Mouse (Mus musculus) ovary, postnatal 14 days (tissue): ENCODE measurements around the gene Eif4e2.

Source experiments
- DNase-seq: peaks from one replicate; pipeline ENCODE4 v3.0.0; 2022; ENCODE audit warnings: low spot score

The Eif4e2 gene

DNA sequence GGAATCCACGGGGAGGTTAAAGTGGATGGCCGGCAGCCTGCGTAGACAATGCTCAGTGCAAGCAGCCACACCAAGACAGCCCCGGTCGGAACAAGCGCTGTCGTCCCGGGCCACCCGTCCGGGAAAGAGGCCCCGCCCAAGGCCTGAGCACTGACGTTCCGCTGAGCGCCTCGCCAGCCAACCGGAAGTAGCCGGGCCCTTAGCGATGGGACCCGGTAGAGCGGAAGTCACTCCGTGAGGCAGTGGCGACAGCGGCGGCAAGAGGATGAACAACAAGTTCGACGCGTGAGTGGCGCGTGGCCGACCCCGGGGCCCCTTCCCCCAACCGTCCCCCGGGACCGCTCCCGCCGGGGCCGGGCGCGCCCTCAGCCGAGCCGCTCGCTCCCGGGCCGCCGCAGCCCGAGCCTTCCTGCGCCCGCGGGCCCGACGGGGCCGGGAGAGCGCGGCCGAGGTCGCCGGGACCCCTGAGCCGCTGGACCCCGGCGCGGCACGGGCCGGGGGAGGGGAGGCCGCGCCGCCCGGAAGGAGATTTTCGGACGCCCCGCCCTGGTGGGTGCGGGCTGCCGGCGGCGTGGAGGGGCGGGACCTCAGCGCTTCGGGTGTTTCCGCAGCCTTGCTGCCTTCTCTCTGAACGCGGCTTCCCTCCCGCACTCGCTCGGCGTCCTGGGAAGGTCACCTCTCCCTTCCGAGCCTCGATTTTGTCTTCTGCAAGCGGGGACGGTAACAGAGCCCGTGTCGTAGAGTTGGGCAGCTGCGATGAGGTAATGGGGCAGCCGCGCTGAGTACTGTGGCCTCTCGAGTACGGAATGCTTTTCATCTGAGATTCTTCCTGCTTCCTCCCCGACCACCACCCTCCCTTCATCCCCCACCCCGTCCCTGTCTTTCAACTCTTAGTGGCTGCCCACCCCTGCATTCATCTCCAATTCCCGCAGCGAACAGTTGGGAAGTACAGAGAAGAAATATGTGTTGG, at the start of gene Eif4e2:
Gene Eif4e2, plus strand, starts transcription at position 180 of the 970 bp plus-strand sequence.
- peak; percentile 88 for DNase-seq

DNA sequence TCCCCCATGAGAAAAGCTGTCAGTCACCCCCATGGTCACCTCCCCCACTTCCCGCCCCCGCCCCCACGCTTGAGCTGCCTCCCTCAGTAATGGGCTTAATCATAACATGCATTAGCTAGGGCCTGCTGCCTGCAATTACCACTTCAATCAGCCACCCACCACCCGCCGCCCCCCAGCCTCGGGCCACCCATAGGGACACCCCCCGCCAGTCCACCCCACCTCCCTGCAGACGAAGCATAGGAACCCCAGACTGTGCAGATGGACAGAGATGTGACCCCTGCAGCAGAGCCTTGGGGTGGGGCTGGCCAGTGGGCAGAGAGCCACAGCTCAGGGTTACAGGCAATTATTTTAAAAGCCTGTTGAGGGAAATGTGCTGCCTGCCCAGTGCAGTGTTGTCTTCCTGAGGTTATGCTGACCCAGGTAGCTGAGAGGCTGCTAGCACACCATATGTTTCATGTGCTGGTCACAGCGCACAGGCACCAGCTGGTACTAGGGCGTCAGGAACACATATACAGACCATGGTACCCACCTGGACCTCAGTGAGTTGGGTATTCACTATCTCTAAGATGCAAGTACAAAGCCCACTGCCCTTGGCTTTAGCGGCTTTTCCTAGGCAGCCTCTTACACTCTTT, 49.4 kb upstream of the Eif4e2 start:
- DNase-seq, result no peak

DNA sequence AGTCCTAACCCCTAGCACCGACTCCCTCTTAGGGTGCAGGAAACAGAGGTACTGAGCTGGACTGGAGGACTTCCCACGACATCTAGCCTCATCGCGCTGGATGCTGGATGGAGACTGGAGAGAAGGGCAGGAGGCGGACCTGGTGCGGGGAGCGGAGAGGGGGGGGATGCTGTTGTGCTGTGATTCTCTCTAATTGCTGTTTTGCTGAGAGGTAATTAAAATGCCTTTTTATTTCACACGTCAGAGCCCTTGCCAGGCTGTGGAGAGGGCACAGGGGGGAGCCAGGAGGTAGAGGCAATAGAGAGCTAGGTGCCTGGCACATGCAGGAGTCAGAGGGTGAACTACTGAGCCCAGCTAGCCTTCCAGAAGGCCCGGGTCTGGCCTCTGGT, 48.9 kb upstream of the Eif4e2 start:
- no peak for DNase-seq

DNA sequence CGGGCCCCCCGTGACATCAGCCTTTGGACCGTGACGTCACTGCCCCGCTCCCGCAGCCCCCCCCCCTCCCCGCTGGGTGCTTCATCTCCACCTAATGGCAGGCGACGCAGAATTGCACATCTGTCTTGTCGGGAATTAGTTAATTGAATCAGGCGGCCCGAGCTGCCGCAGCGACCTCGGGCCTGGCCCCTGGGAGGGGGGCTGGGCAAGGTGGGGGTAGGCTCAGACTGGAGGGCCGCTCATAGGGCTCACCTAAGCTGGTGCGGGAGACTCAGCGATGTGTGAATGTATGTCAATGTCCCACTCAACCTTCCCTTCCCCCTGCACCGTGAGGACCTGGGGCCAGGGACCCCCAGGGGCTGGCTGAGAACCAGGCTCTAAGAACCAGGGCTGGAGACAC, 43.3 kb upstream of the Eif4e2 start:
- no peak for DNase-seq

DNA sequence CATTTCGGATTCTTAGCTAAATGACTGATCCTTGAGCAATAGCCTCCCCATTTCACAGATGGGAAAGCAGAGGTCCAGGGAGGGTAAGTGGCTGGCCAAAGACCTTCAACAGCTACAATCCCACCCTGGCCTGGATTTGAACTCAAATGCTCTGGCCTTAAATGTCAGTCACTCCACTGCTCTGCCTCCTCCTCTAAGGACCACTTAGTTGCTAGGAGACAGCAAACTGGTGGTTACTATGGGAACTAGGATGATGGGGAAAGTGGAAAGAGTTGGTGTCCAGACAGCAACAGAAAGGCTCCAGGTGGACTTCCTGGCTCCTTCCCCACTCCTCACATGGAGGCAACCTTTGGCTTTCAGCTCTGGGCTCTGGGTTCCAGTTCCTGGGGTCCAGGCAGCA, 42.4 kb upstream of the Eif4e2 start:
- DNase-seq, result no peak

DNA sequence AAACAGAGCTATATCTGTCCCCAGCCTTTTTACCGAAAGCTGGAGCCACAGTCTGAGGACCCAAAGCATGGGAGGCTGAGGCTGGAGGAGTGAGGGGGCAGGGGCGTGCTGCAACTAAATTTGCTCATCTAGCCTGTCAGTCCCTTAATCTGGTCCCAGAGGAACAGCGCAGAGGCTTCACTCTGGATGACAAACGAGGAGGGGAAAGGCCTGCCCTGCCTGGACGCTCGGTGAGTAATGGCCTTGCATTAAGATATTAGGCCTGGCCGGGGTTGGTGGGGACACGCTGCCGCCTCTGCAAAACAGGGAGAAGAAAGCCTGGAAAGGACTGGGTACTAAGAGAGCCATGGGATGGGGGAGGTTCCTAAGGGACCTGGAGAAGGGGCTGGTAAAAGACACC, 41.4 kb upstream of the Eif4e2 start:
- no peak for DNase-seq

DNA sequence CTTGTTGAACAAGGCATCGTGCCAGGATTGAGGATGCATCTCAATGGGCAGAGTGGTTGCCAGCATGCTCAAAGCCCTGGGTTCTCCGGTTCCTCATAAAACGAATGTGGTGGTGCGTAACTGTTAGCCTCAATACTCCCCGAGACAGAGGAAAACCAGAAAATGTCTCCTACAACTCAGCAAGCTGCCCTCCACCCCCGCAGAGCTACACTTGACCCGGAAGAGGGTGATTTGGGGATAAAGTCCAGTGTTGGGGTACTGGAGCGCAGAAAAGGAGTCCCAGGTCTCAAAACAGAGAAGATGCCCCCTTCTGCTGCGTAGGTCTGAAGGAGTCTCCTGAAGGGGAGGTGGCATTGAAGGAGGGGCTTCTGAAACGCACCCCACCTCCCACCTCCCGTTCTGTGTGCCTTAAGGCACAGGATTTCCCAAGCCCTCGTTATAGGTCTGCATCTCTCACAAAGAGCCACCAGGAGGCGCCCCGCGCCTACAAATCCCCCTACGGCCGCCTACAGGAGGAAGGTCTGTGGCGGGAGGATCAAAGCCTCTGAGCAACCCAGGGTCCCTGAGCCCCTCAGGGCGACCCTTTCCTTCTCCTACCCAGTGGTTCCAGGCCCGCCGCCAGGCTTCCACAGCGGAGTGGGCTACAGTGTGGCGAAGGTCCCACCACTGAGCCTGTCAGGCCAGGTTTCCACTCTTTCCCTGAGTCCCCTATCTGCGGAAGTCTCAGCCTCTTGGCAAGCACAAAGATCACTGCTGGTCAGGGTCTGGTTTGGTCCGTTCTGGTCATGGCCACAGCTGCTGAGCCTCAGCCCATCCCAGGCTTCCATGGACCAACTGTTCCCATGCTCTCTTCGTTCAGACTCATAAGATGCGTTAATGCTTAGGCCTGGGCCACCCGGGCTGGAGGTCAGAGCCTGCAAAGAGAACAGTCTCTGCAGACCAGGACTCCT, 39.4 kb upstream of the Eif4e2 start:
- DNase-seq, result peak; percentile 63

DNA sequence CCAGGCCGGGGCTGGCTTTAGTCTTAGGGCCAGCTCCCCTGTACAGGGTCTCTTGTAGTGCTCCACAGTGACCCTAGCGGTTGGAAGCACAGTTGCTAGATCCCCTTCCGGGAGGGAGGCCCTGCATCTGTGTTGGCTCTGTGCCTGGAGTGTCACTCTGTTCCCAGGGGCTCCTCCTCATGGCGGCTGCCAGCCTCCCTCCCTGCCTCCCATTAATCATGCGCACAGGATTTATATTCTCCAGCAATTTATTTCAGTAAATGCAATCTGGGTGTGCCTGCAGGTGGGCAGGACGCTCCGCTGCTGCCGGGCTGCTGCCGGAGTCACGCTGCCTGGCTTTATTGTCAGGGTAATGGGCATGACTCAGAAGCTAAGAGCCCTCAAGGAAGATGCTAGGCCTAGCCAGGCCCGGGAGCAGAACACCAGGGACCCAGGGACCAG, 37.8 kb upstream of the Eif4e2 start:
- DNase-seq, result peak; percentile 65

DNA sequence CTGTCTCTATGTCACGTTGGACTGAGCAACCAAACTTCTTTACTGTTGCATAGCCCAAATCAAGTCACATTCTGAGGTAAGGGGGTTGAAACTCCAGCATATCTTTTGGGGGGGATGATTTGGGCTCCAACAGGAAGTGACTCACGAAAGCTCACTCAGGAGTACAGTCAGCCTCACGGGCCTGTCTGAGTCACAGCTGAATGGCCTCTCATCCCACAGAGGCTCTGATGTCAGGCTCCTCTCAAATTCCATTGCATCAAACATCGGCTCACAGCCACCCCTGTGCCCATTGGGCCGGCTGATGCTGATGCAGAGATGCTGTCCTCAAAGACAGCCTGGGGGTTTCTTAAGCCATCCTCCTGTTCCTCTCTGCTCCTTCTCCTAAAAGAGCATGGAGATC, 32.8 kb upstream of the Eif4e2 start:
- no peak for DNase-seq

DNA sequence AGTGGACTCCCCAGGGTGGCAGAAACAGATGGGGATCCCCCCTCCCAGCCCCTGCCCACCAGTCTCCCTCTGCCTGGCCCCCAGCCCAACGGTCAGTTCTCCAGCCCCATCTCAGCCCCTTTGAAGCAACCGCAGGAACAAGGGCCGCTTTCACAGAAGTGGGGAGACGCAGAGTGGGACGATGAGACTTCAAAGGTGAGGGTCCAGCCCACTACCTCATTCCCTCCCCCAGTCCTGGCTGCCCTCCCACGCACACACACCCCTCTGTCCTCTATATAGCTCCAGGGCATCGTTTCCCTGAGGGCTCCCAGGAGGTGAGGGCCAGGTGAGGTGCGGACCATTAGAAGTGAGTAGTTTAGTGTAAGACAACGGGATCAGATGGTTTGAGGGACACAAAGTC, 30.7 kb upstream of the Eif4e2 start, which contains the start of gene Prss56:
Gene Prss56, plus strand, starts transcription at position 301 of the 400 bp plus-strand sequence.
- DNase-seq, result no peak

DNA sequence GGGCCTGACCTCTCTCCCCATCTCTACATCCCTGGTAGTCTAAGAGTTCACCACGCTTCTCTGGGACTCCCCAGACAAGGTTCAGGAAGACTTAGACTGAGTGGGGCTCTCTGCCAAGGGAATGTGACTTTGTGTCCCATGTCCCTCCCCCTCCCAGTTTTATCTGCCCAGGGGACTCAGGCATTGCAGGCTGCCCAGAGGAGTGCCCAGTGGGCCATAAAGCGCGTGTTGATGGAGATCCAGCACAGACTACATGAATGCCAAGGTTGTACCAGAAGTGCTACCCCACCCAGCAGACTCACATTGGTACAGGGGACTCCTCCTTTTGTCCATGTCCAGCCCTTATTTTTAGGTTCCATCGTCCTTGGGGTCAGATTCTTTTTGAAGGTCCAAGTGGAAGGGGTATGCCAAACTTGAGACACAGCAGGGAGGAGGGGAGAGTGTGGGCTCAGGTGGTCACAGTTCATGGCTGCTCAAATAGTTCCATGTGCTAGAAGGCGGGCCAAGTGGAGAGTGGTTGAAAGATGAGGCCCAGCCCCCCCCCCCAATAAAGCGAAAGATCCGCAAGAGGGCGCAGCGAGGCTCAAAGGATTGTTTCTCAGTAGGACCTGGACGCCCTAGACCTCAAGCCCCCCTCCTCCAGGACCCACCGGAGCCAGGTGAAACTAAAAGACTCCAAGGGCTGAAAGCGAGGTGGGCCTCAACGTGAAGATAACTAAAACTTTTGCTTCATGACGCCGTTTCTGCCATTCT, 29.5 kb upstream of the Eif4e2 start:
- DNase-seq, result no peak

DNA sequence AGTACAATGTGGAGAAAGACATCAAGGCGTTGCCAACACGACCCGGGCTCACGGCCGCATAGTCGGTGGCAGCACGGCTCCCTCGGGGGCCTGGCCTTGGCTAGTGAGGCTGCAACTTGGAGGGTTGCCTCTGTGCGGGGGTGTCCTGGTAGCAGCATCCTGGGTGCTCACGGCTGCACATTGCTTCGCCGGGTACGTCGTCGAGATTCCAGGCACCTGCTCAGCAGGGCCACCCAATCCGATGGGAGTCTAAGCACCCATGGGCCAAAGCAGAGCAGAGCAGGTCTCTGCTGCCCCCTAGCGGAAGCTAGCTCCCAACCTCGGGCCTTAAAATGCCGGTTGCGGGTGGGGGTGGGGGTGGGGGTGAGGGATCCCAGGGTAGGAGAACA, 29.0 kb upstream of the Eif4e2 start:
- peak; percentile 56 for DNase-seq

DNA sequence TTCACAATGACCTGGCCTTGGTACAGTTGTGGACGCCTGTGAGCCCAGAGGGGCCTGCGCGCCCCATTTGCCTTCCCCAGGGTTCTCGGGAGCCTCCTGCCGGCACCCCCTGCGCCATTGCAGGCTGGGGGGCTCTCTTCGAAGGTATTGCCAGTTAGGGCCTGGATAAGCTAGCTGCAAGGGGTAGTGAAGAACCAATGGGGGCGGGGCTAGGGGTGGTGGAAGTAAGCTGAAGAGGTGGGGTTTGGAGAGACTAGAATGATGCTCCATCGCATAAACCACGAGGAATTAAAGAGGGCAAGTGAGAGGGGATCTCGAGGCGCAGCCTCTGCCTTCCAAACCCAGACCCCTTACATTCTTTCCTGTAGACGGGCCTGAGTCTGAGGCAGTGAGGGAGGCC, 28.2 kb upstream of the Eif4e2 start:
- DNase-seq, result no peak

DNA sequence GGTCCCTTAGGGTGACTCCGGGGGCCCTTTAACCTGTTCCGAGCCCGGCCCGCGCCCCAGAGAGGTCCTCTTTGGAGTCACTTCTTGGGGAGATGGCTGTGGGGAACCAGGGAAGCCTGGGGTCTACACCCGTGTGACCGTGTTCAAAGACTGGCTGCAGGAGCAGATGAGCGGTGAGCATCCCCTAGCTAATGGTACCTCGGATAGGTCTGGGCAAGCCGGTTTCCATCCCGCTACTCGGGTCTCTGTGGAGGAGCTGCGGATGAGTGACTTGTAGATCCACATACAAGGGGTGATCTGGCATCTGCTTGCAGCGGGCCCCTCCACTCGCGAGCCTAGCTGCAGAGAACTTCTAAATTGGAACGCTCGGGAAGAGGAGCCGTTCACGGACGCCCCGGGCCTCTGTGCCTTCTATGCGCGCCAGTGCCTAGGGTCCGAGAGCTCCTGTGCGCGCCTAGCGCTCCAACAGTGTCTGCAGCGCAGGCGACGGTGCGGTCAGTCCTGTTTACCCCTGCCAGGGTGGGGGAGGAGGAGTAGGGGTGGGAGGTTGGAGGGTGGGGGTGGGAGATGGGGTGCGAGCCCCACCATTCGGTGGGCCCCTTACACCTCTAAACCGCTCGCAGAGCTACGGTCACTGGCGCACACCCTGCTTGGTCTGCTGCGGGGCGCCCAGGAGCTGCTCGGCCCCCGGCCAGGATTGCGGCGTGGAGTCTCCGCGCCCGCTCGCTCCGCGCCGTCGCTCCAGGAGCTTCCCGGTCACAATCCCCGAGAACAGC, 27.3 kb upstream of the Eif4e2 start:
- DNase-seq, result no peak

DNA sequence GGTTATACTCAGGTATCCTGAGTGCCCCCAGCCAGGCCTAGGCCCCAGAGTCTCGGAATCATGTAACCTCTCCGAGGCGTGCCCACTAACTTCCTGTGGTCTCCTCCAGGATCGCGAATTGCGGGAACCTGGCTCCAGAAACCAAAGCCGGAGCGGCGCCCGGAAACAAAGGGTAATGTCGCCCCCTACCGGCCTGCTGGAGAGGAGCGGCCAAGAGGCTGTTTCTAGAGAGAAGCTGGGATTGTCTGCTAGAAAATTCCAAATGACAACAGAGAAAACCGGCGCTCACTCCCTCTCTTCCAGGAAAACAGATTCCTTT, 26.7 kb upstream of the Eif4e2 start:
- DNase-seq, result peak; percentile 72

DNA sequence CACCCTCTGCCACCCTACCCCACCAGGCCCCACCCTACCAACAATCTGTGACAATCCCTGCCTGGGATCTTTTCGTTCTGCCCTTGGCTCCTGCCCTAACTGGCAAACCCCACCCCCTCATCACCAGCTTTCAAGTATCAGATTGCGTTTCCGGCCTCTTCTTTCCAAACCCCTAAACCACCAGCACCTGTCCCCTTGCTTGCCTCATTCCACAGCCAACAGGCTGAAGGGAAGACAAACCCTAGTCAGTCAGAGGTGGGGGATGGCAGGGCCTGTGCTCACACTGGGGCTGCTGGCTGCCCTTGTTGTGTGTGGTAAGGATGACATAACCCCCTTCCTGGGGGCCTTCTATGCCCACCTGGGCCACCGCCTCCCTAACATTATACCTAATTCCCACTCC, 23.3 kb upstream of the Eif4e2 start, which contains the start of gene Chrnd:
Gene Chrnd, plus strand, starts transcription at position 179 of the 400 bp plus-strand sequence.
- no peak for DNase-seq

DNA sequence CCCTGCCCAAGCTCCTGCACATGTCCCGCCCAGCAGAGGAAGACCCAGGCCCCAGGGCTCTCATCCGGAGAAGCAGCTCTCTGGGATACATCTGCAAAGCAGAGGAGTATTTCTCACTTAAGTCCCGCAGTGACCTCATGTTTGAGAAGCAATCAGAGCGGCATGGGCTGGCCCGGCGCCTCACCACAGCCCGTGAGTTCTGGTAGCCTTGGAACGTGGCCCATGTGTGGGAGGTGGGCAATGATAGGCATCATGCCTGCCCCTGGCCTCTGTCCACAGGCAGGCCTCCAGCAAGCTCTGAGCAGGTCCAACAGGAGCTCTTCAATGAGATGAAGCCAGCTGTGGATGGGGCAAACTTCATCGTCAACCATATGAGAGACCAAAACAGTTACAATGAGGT, 16.4 kb upstream of the Eif4e2 start:
- DNase-seq, result no peak

DNA sequence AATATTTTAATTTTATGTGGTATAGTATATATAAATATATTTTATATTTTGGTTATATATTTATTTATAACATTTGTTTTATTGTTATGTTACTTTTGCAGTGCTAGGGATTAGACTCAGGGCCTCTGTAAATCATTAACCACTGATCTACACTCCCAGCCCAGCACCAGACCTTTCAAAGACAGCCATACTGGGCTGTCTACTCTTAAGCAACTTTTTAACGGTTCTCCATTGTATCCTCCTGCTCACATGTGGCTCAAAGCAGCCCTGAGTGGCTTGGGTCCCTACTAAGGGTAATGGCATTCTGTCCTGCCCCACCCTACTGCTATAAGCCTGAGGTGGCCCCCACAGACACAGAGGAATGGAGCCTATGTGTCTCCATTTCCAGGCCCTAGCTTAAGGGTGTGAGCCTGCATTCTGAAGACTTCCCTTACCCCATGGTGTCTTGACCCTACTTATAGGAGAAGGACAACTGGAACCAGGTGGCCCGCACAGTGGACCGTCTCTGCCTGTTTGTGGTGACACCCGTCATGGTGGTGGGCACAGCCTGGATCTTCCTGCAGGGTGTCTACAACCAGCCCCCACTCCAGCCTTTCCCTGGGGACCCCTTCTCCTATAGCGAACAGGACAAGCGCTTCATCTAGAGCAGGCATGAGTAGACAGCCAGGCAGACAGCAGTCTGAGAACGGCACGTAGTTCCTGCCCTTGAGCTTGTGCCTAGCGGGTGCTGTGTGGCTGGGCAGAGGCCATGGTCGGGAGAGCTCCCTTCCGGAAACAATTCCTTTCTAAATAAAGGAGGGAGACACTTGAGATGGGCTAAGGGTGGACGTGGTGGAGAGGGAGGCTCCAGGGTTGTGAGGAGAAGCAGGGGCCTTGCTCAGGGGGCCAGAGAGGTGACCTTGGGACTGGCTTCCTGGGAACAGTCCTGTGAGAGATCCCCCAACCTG, 15.3 kb upstream of the Eif4e2 start:
- no peak for DNase-seq

DNA sequence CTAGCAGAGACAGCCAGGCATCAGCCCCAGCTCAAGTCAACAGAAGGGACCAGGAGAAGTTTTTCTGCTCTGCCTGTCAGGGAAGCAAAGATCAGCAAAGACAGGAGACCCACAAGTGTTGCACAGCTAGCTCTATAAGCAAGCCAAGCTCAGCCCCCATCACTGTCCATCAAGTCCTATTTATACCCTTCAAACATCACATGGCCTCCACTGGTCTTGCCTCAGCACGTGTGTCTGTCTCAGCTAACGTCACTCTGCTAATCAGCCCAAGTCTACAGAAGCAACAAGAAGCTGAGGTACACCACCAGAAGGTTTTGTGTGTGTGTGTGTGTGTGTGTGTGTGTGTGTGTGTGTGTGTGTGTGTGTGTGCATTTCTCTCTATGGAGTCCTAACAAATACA, 12.9 kb upstream of the Eif4e2 start:
- DNase-seq, result no peak

DNA sequence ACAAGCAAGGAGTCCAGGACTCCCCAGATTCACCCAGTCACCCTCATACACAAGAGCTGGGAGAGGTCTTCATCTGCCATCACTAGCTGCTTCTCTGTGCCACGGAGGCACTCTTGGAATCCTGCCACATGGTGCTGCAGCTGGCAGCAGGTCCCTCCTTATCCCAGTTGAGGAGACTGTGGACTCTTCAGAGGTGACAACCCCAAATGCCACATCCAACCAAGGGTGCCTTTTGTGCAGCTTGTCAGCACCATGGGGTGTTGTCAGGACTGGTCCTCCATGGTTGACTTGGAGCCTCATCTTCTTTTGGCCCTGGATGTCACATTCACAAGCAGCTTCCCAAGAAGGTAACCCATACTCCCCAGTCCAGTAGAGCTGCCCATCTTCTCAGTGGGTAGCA, 11.9 kb upstream of the Eif4e2 start:
- DNase-seq, result no peak
